In the genomic region with DNA sequence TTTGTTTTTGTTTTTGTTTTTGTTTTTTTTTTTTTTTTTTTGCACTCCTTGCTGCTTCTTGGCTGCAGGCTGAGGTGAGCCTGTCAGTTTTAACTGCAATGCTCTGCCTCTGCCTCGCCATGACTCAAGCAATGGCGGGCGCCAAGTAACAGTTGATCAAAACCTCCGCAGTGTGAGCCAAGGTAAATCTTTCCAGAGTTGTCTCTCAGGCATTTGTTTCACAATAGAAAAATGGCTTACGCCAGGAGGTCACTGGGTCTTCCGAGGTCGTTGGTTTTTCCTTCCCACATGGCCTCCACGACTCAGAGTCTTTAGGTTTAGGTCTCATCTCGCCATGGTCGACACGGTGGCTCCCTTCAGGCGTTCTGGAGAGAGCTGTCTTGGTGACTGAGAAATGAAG, we compare ENCODE assay signal across 26 mouse cellular contexts. TPM values are rescaled to one million over a fixed set of nuclear protein-coding genes. Genes with fewer than 3 reads are reported as not detected.
"Had no signal": no experiment of that assay in that cellular context is flagged by ENCODE, and none has a peak within 500 bp of the region (broad histone marks: within the 10 kb centered on the region; RNA-seq: fewer than 3 reads in every experiment).

No protein-coding gene starts in this region.

- H3K9ac ChIP-seq: limb, embryonic 13.5 days; liver, embryonic 13.5 days; lung, embryonic 14.5 days; midbrain, embryonic 12.5 days; midbrain, embryonic 15.5 days; neural tube, embryonic 12.5 days; neural tube, embryonic 15.5 days; stomach, embryonic 15.5 days had no signal

- H3K4me3 ChIP-seq: layer of hippocampus, adult 2 months; limb, embryonic 13.5 days; liver, embryonic 13.5 days; midbrain, embryonic 12.5 days; midbrain, embryonic 15.5 days; neural tube, embryonic 12.5 days; neural tube, embryonic 15.5 days; stomach, embryonic 15.5 days had no signal

- H3K27ac ChIP-seq: kidney, postnatal 0 days; layer of hippocampus, adult 2 months; limb, embryonic 13.5 days; liver, embryonic 13.5 days; macrophage; midbrain, embryonic 12.5 days; midbrain, embryonic 15.5 days; neural tube, embryonic 12.5 days; neural tube, embryonic 15.5 days; stomach, embryonic 15.5 days had no signal

- H3K4me1 ChIP-seq: stomach, embryonic 15.5 days had no signal

- ATAC-seq: lung, postnatal 0 days; midbrain, embryonic 15.5 days had no signal

- H3K36me3 ChIP-seq: limb, embryonic 13.5 days; liver, embryonic 13.5 days; midbrain, embryonic 12.5 days; midbrain, embryonic 15.5 days; neural tube, embryonic 12.5 days; neural tube, embryonic 15.5 days; stomach, embryonic 15.5 days had no signal

- H3K4me2 ChIP-seq: limb, embryonic 13.5 days; liver, embryonic 13.5 days; lung, embryonic 14.5 days; midbrain, embryonic 12.5 days; midbrain, embryonic 15.5 days; neural tube, embryonic 12.5 days; neural tube, embryonic 15.5 days; stomach, embryonic 15.5 days had no signal

- DNase-seq: kidney, adult 2 months; kidney, postnatal 25 days; layer of hippocampus, adult 9-11 months; liver; liver, embryonic 13.5 days; lung, embryonic 14.5 days; retina, postnatal 1 day; right cerebral cortex, postnatal 25 days; spleen, adult 18-20 months; thymus, postnatal 25 days had no signal

- H3K27me3 ChIP-seq: midbrain, embryonic 15.5 days; neural tube, embryonic 12.5 days; neural tube, embryonic 15.5 days; stomach, embryonic 15.5 days had no signal

- H3K9me3 ChIP-seq: limb, embryonic 13.5 days; liver, embryonic 13.5 days; midbrain, embryonic 12.5 days; midbrain, embryonic 15.5 days; neural tube, embryonic 12.5 days; neural tube, embryonic 15.5 days; stomach, embryonic 15.5 days had no signal

RNA-seq across cellular contexts. Expression of a gene that starts 6.0 kb away (rescaled TPM):
- total RNA-seq: layer of hippocampus, adult 2 months; layer of hippocampus, postnatal 25 days; left cerebral cortex, adult 18-20 months; left cerebral cortex, postnatal 36 days; megakaryocyte, adult 5-6 weeks had no signal
- polyA plus RNA-seq: large intestine, adult 2 months; liver, embryonic 16.5 days; macrophage; midbrain, embryonic 12.5 days; midbrain, embryonic 15.5 days; neural tube, embryonic 12.5 days had no signal

RNA-seq across cellular contexts. Expression of a gene that starts 32.1 kb away (rescaled TPM):
- total RNA-seq: layer of hippocampus, adult 2 months; layer of hippocampus, postnatal 25 days; left cerebral cortex, adult 18-20 months; left cerebral cortex, postnatal 36 days; megakaryocyte, adult 5-6 weeks had no signal
- polyA plus RNA-seq: large intestine, adult 2 months; limb, embryonic 13.5 days; liver, embryonic 13.5 days; liver, embryonic 16.5 days; lung, embryonic 14.5 days; lung, postnatal 0 days; macrophage; midbrain, embryonic 12.5 days; neural tube, embryonic 12.5 days; neural tube, embryonic 15.5 days; stomach, embryonic 15.5 days had no signal
